Mouse (Mus musculus) hindbrain, postnatal 0 days (tissue): ENCODE data around the gene Aprt. TPM values are rescaled to one million over a fixed set of nuclear protein-coding genes. Genes with fewer than 3 reads are reported as not detected.

Experiments
- ATAC-seq: fragments of 200-750 bp; cut with Nextera tagmentation; 2 replicates; pipeline ENCODE4 v1.8.0; 2017; ENCODE audit warnings: mild to moderate bottlenecking, moderate TSS enrichment, moderate library complexity
- DNase-seq: peaks from one replicate; pipeline ENCODE4 v3.0.0-alpha.2; 2015; ENCODE audit warnings: low spot score
- H3K27ac ChIP-seq: fragments of 300-500 bp; sonication (generic); 2 replicates; pipeline ENCODE4 v1.5.1; 2014; ENCODE audit warnings: mild to moderate bottlenecking
- H3K27me3 ChIP-seq: fragments of 300-500 bp; sonication (generic); 2 replicates; pipeline ENCODE4 v1.6.1; 2014; ENCODE audit warnings: low read length, mixed read lengths; ENCODE audit not compliant: insufficient read depth
- H3K36me3 ChIP-seq: fragments of 300-500 bp; sonication (generic); 2 replicates; pipeline ENCODE4 v1.6.1; 2014; ENCODE audit warnings: low read length, mixed read lengths; ENCODE audit not compliant: insufficient read depth
- H3K4me1 ChIP-seq: fragments of 300-500 bp; sonication (generic); 2 replicates; pipeline ENCODE4 v1.6.1; 2014; ENCODE audit warnings: antibody characterized with exemption, low read length, mixed read lengths; ENCODE audit not compliant: insufficient read depth
- H3K4me2 ChIP-seq: fragments of 300-500 bp; sonication (generic); 2 replicates; pipeline ENCODE4 v1.6.1; 2014; ENCODE audit warnings: low read depth, mild to moderate bottlenecking, low read length, moderate library complexity, mixed read lengths
- H3K4me3 ChIP-seq: fragments of 300-500 bp; sonication (generic); 2 replicates; pipeline ENCODE4 v1.5.1; 2014; ENCODE audit warnings: low read length
- H3K9ac ChIP-seq: fragments of 300-500 bp; sonication (generic); replicated peaks from 2 replicates; pipeline ENCODE4 v1.6.1; 2014; ENCODE audit warnings: mild to moderate bottlenecking, low read length, moderate library complexity, mixed read lengths
- H3K9me3 ChIP-seq: fragments of 300-500 bp; sonication (generic); 2 replicates; pipeline ENCODE4 v1.6.1; 2016; ENCODE audit warnings: low read length, mixed read lengths
- CTCF ChIP-seq: IDR thresholded peaks from 2 replicates; pipeline ENCODE4 v1.5.1; 2016; ENCODE audit warnings: antibody characterized with exemption, control low read depth, low read depth
- WGBS: fragments of 180-500 bp; shearing (Covaris S2); extraction: QIAGEN DNeasy Blood & Tissue Kit; methylation state at CpG from one replicate; pipeline ENCODE4 v1.1.7; 2014; 5-methylcytosine and 5-hydroxymethylcytosine counted together
- polyA plus RNA-seq: library from polyadenylated mRNA; unstranded; fragments of >200 nt; fragmentation: Nextera tagmentation; extraction: Ambion mirVana; gene quantifications from 2 replicates; pipeline ENCODE4 v1.2.1, GENCODE M21; 2015
- total RNA-seq: library from RNA; depleted of rRNA; stranded (reverse); fragments of >200 nt; gene quantifications from 2 replicates; pipeline ENCODE4 v1.2.3, GENCODE M21; 2014

Gene Aprt
- total and polyA plus RNA-seq, 2 experiments from 2014 or later = 113 to 189 TPM

DNA sequence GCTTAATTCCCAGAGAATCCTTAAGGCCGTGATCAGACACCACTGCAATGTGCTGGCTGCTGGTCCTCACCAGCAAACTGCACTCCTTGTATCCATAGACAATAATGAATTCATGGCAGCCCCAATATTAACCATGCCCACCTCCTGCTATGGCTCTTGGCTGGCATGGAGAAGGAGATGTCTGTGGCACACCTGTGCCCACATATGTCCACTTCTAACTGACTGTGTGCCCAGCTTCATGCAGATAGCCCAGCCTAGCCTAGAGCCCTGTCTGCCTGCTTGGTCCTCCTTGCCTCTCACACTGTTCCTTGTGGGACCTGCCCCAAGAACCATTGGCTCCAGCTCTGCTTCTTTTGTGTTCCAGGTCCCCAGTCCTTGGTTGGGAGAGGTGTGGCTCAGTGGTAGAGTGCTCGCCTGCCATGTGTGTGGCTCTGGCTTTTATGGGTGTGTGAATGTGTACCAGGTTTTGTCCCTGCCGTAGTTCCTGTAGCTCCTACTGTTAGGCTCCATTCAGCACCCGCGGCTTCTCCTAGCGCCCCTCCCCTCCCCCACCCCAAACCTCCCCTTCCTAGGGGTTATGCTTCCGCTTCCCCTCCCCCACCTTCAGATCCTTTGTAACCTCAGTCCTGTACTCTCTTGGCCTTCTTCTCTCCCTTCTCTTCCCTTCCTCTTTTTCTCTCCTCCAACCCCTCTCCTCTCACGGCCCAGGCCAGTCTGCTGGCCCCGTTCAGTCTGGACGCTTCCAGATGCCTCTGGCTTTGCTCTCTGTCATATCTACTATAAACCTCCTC is 19.3 kb downstream of the Aprt start:
- H3K36me3 ChIP-seq = no peaks in the 10 kb centered on the region
- no peak overlapping the region for H3K9ac ChIP-seq
- H3K4me2 ChIP-seq = no peak overlapping the region
- no peak for DNase-seq
- no peak overlapping the region for H3K4me3 ChIP-seq
- no peaks in the 10 kb centered on the region for H3K4me1 ChIP-seq
- 48% methylated on average over 10 of the region's 10 CpGs for WGBS
- ATAC-seq = no peak
- no peaks in the 10 kb centered on the region for H3K9me3 ChIP-seq
- H3K27ac ChIP-seq = no peak overlapping the region
- TF ChIP-seq CTCF = no peak
- H3K27me3 ChIP-seq = no peaks in the 10 kb centered on the region

DNA sequence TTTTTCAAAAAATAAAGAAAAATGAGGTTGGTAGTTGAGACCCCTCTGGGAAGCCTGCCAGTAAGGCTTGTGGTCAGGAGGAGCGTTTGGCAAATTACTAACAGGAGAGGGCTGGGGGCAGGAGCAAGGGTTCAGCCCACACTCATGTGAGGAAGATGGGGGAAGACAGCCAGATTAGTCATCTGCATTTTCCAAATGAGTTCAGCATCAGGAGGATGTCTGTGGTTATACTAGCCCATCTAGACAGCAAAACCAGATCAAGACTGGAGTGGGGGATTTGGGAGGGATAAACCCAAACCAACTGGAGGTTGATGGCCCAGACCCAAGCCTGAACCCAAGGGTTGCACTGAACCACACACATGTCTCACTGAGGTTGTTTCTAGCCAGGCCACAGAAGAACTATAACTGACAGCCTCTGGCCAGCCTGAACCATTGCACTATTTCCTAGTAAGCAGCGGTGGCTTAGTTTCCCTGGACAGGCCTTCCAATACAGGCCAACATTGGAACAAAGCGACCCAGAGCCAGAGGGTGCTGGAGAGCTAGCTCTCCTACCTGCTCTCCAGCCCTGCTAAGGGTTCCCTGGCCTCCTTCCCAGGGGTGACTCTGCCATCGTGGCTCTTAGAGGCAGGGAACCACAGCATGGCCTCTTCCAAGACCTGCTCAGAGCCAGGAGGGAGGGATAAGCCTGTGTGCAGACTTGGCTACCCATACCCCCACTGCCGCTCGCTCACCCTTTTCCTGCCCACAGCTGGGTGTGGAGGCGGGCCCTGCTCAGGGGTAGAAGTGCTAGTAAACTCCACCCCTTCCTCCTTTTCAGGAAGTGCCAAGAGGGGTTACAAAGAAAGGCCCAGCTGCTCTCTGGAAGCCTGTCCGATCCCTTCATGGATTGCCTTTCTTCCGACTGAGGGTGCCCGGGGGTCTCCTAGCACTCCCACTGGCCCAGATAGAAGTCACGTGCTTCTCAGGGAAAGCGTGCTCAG is 20.4 kb downstream of the Aprt start:
- H3K4me1 ChIP-seq = no peaks in the 10 kb centered on the region
- DNase-seq (no peak), ATAC-seq (no peak)
- WGBS = 55% methylated on average over 12 of the region's 12 CpGs
- no peaks in the 10 kb centered on the region for H3K36me3 ChIP-seq
- TF ChIP-seq CTCF = no peak
- no peak overlapping the region for H3K4me2 ChIP-seq
- H3K9me3 ChIP-seq = no peaks in the 10 kb centered on the region
- no peak overlapping the region for H3K27ac ChIP-seq
- H3K27me3 ChIP-seq = no peaks in the 10 kb centered on the region
- H3K9ac ChIP-seq = no peak overlapping the region
- no peak overlapping the region for H3K4me3 ChIP-seq

DNA sequence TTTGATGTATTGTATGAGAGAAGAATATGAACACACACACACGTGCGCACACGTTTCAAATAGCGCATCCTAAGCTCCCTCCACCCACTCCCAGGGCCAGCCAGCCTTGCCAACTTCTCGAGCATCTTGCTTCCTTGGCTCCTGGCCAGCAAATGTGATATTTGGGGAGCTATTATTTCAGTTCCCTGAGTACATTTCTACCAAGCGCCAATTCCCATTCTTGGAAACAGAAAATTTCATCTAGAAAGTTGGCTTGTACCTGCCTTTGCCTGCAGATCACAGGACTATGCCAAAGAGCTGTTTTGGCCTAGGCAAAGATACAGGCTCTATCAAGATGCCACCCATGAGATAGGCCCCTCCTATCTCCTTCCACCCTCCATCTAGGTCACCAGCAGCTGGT is 21.9 kb downstream of the Aprt start:
- Histone ChIP-seq H3K4me3 (no peak overlapping the region), H3K4me2 (no peak overlapping the region), H3K36me3 (no peaks in the 10 kb centered on the region), H3K27me3 (no peaks in the 10 kb centered on the region), H3K27ac (no peak overlapping the region), H3K9me3 (no peaks in the 10 kb centered on the region), H3K9ac (no peak overlapping the region), H3K4me1 (peaks cover 4% of the 10 kb centered on the region; the same call in 1 of the 2 replicates)
- WGBS = 52% methylated on average over 6 of the region's 6 CpGs
- TF ChIP-seq CTCF = no peak
- ATAC-seq = no peak
- peak; percentile 65 for DNase-seq

DNA sequence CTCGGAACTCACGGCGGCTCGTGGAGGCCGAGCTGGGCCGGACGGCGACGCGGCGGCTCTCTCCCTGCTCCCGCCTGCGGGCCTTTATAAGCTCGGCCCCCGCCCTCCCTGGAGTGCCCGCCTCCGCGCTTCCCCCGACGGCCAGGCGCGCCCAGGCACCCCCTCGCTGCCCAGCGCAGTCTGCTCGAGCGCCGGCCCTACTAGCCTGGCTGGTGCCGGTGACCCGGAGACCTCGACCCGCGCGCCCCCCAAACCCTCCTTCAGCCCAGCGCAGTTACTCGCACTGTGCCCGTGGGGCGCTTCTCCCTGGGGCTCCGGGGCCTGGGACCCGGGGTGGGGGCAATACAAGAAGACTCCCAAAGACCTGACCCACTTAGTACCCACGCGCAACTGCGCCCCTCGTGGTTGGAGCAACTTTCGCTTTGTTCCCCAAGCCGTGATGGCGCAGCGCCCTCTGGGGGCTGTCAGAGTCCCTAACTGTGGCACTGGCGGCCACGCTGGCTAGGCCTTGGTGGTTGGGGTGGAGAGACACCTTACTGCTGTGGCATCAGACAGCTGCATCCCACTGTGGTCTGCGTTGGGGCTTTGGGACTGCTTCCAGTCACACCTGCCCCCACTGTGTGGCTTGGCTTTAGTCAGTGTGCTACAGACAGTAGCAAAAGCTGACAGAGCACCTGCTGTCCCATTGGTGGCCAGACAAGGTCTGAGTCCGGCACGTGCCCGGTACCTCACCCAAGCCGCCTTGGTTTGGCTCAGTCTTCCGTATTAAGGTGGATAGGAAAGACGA is 25.3 kb downstream of the Aprt start, which contains the start of gene Piezo1:
TSS of gene Piezo1 (minus strand) at position 65 of the 787 bp plus-strand sequence.
- DNase-seq (peak; percentile 78), ATAC-seq (peak; percentile 48)
- H3K27me3 ChIP-seq = no peaks in the 10 kb centered on the region

DNA sequence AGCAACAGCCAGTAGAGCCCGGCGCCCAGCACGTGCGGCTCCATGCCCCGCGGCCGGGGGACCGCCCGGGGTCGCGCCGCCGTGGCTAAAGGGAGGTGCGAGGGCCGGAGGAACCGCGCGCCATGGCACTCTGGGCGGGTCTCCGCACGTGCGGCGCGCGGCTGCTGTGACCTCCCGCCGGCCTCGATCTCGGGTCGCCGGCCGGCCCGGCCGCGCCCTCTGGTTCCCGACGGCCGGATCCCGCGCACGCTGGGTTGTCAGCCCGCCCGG is 25.8 kb downstream of the Aprt start:
- no peak for TF ChIP-seq CTCF
- DNase-seq (no peak), ATAC-seq (no peak)
- WGBS = under 1% methylated on average over 29 of the region's 43 CpGs
- Histone ChIP-seq H3K9ac (peak overlapping the region; percentile 69), H3K9me3 (no peaks in the 10 kb centered on the region), H3K4me3 (peak overlapping the region; percentile 50), H3K4me2 (peak overlapping the region; percentile 79), H3K36me3 (no peaks in the 10 kb centered on the region), H3K4me1 (peaks cover 4% of the 10 kb centered on the region; the same call in 1 of the 2 replicates), H3K27ac (peak overlapping the region; percentile 36; the same call in 1 of the 2 replicates), H3K27me3 (no peaks in the 10 kb centered on the region)

More for the DNA sequence above, 25.3 kb downstream of the Aprt start, which contains the start of gene Piezo1:
- Histone ChIP-seq H3K9ac (peak within 1 kb of the TSS; percentile 69), H3K4me3 (peak within 1 kb of the TSS; percentile 50), H3K36me3 (no peaks in the 10 kb centered on the region), H3K9me3 (no peaks in the 10 kb centered on the region), H3K27ac (peak within 1 kb of the TSS; percentile 36; the same call in 1 of the 2 replicates), H3K4me1 (peaks cover 4% of the 10 kb centered on the region; the same call in 1 of the 2 replicates), H3K4me2 (peak within 1 kb of the TSS; percentile 79)
- WGBS = 18% methylated on average over 36 of the region's 56 CpGs
- TF ChIP-seq CTCF = peak; percentile 98
